Mouse (Mus musculus) large intestine, adult 2 months (tissue): ENCODE measurements at regions not wholly inside any gene's neighbourhood (a gene's known extent, or its start where the extent isn't known, plus 50 kb on each side); places are given as distances from the start of the nearest gene placed in this dataset.

ENCODE experiments used
- DNase-seq: peaks from one replicate; pipeline ENCODE4 v3.0.0-alpha.2; 2012; ENCODE audit warnings: low read depth, low spot score
- WGBS: fragments of 180-500 bp; shearing (Covaris S2); methylation state at CpG from one replicate; pipeline ENCODE4 v1.1.7; 2018; 5-methylcytosine and 5-hydroxymethylcytosine counted together

DNA sequence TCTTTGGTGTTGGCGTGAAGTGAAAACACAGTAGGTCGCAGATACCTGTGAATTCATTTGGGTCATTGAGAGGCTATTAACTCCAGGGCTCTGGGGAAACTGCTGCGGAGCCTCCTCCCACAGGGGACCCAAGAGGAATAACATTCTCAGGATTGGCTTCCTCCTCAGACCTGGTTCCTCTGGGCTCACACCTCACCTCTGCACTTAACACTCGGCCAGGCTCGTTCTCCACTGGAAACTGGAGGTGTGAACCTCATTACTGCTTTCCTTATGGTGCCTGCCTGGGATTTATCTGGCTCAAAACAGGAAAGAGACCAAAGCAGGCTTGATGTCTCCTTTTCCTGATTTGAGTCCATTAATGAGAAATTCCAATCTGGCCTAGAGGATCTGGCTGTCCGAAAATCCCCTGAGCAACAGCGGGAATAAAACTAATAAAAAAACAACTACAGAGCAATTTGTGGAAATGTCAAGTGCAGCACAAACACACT lies 55.8 kb upstream of the Klf9 start:
- 70% methylated on average over 7 of the region's 7 CpGs for WGBS
- no peak for DNase-seq

- DNase-seq: no peak
- WGBS: 94% methylated on average over 3 of the region's 3 CpGs
These were observed 53.5 kb upstream of the Klf9 start for GRCm38 (mm10) chr19:23087575-23087974.

GRCm38 (mm10) chr19:23089081-23089480 lies 51.9 kb upstream of the Klf9 start:
- DNase-seq: no peak
- 100% methylated on average over 1 of the region's 1 CpGs for WGBS

DNA sequence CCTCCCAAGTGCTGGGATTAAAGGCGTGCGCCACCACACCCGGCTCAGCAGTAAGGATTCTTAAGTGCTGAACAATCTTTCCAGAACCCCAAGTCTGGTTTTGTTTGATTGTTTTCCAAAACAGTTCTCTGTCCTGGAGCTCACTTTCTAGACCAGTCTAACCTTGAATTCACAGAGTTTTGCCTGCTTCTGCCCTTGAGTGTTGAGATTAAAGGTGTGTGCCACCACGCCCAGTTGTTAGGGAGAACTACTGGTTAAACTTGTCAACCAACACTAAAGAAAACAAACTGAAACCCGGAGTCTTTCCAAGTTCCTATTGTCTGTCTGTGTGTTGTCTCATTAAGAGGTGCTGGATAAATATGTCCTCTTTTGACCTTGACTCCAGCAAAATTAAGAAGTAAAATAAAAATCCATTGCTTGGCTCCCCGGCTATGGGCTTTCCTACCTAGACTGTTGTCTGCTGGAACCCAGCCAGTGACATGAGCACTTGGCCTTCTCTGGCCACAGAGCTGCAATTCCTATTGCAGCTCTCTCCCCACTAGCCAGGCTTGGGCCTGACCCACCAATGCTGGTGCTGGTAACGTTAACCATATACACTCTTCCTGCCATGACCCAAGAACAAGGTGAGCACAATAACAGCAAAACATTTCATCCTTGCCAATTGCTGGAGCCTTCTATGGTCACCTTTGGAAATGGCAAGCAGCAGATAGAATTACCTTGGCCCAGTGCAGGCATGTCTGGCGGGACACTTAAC lies 51.1 kb upstream of the Klf9 start:
- 60% methylated on average over 8 of the region's 8 CpGs for WGBS
- DNase-seq: peak; percentile 67
